Comparison of ENCODE assay signal across 27 mouse cellular contexts in genomic region chr2:28274006-28274405, GRCm38 (mm10).
"Had no signal": no experiment of that assay in that cellular context is flagged by ENCODE, and none has a peak within 500 bp of the region (broad histone marks: within the 10 kb centered on the region; RNA-seq: fewer than 3 reads in every experiment).

No protein-coding gene starts in this region.

- H3K4me3 ChIP-seq: heart, embryonic 10.5 days; heart, embryonic 13.5 days; heart, embryonic 15.5 days; hindbrain, embryonic 10.5 days; hindbrain, embryonic 12.5 days; intestine, embryonic 15.5 days; limb, embryonic 10.5 days; limb, embryonic 12.5 days; liver, embryonic 13.5 days; liver, embryonic 15.5 days had no signal

- H3K9ac ChIP-seq: heart, embryonic 13.5 days; heart, embryonic 15.5 days; hindbrain, embryonic 12.5 days; hindbrain, embryonic 14.5 days; intestine, embryonic 15.5 days; limb, embryonic 12.5 days; liver, embryonic 13.5 days; liver, embryonic 15.5 days; liver, postnatal 0 days had no signal

- H3K36me3 ChIP-seq: heart, embryonic 10.5 days; heart, embryonic 13.5 days; heart, embryonic 15.5 days; hindbrain, embryonic 10.5 days; hindbrain, embryonic 12.5 days; intestine, embryonic 15.5 days; limb, embryonic 10.5 days; limb, embryonic 12.5 days; liver, embryonic 13.5 days; liver, embryonic 15.5 days had no signal

- ATAC-seq: hindbrain, embryonic 16.5 days; inflammation-experienced regulatory T-cells, adult 6 months; intestine, embryonic 15.5 days; intestine, postnatal 0 days; liver, postnatal 0 days had no signal

- H3K4me1 ChIP-seq: liver, embryonic 13.5 days; liver, embryonic 15.5 days had no signal

- H3K27me3 ChIP-seq: heart, embryonic 15.5 days; hindbrain, embryonic 12.5 days; intestine, embryonic 15.5 days; limb, embryonic 12.5 days; liver, embryonic 13.5 days had no signal

- H3K27ac ChIP-seq: heart, embryonic 10.5 days; heart, embryonic 13.5 days; heart, embryonic 15.5 days; hindbrain, embryonic 10.5 days; hindbrain, embryonic 14.5 days; intestine, embryonic 15.5 days; limb, embryonic 10.5 days; limb, embryonic 12.5 days; liver, embryonic 13.5 days; liver, embryonic 15.5 days had no signal

- DNase-seq: gastrocnemius, postnatal 25 days; heart, adult 18-20 months; heart, postnatal 4 days; kidney, adult 18-20 months; kidney, adult 8-10 months; kidney, postnatal 10 days; kidney, postnatal 25 days; kidney, postnatal 4 days; layer of hippocampus, adult 9-11 months; liver; liver, embryonic 13.5 days; liver, postnatal 0 days; lung, adult 2 months had no signal

- H3K4me2 ChIP-seq: heart, embryonic 13.5 days; heart, embryonic 15.5 days; hindbrain, embryonic 12.5 days; hindbrain, embryonic 14.5 days; intestine, embryonic 15.5 days; limb, embryonic 12.5 days; liver, embryonic 11.5 days; liver, embryonic 13.5 days; liver, embryonic 15.5 days had no signal

- H3K9me3 ChIP-seq: heart, embryonic 10.5 days; heart, embryonic 13.5 days; heart, embryonic 15.5 days; hindbrain, embryonic 10.5 days; hindbrain, embryonic 12.5 days; intestine, embryonic 15.5 days; limb, embryonic 10.5 days; limb, embryonic 12.5 days; liver, embryonic 13.5 days; liver, embryonic 15.5 days had no signal
